Mouse (Mus musculus): ENCODE measurements around the gene Psma6. TPM values are rescaled to one million over a fixed set of nuclear protein-coding genes. Genes with fewer than 3 reads are reported as not detected.
"Not testable (repeated sequence)": the region's sequence is repeated elsewhere in the genome, so short reads cannot be mapped to it uniquely, and the experiment has no call there.

Psma6 gene
- polyA plus RNA-seq (2012; rRNA removed), result 448 and 538 TPM in 2 replicates

GRCm38 (mm10) chr12:55384023-55384749, at the start of gene Psma6:
Gene Psma6 (plus strand): TSS chr12:55384222.
- Histone ChIP-seq H3K36me3 (ENCODE audit: control insufficient read depth, insufficient read depth, low read length) (no peaks in the 10 kb centered on the region), H3K4me1 (ENCODE audit: control insufficient read depth, insufficient read depth, low read length) (peaks cover 26% of the 10 kb centered on the region), H3K27me3 (ENCODE audit: control insufficient read depth, insufficient read depth, low read length) (no peaks in the 10 kb centered on the region), H3K4me3 (ENCODE audit: control insufficient read depth, low read depth, low read length) (peak within 1 kb of the TSS; percentile 84), H3K27ac (ENCODE audit: control insufficient read depth, insufficient read depth, low read depth, low read length) (no peak within 1 kb of the TSS)
- TF ChIP-seq POLR2A (IDR thresholded peaks at IDR 0.05; ENCODE audit: control insufficient read depth, low read depth, low read length), result peak; percentile 58; the same call in 1 of the 2 replicates
- TF ChIP-seq CTCF (IDR thresholded peaks at IDR 0.05; ENCODE audit: control insufficient read depth, insufficient read depth, insufficient replicate concordance, low read depth, low read length), result no peak

- H3K27me3 ChIP-seq (ENCODE audit: control insufficient read depth, insufficient read depth, low read length); H3K36me3 ChIP-seq (ENCODE audit: control insufficient read depth, insufficient read depth, low read length); H3K27ac ChIP-seq (ENCODE audit: control insufficient read depth, insufficient read depth, low read depth, low read length); H3K4me3 ChIP-seq (ENCODE audit: control insufficient read depth, low read depth, low read length); H3K4me1 ChIP-seq (ENCODE audit: control insufficient read depth, insufficient read depth, low read length): not testable (repeated sequence)
Measured at GRCm38 (mm10) chr12:55338490-55338889, 45.5 kb upstream of the Psma6 start.

- not testable (repeated sequence) for H3K4me1 ChIP-seq (ENCODE audit: control insufficient read depth, insufficient read depth, low read length); H3K4me3 ChIP-seq (ENCODE audit: control insufficient read depth, low read depth, low read length); H3K36me3 ChIP-seq (ENCODE audit: control insufficient read depth, insufficient read depth, low read length); H3K27ac ChIP-seq (ENCODE audit: control insufficient read depth, insufficient read depth, low read depth, low read length); H3K27me3 ChIP-seq (ENCODE audit: control insufficient read depth, insufficient read depth, low read length)
Measured at GRCm38 (mm10) chr12:55343045-55343444, 41.0 kb upstream of the Psma6 start.

GRCm38 (mm10) chr12:55343998-55344397, 40.0 kb upstream of the Psma6 start:
- no peak overlapping the region for H3K4me3 ChIP-seq (ENCODE audit: control insufficient read depth, low read depth, low read length)
- no peaks in the 10 kb centered on the region for H3K4me1 ChIP-seq (ENCODE audit: control insufficient read depth, insufficient read depth, low read length)
- TF ChIP-seq CTCF (IDR thresholded peaks at IDR 0.05; ENCODE audit: control insufficient read depth, insufficient read depth, insufficient replicate concordance, low read depth, low read length), result no peak
- no peak for TF ChIP-seq POLR2A (IDR thresholded peaks at IDR 0.05; ENCODE audit: control insufficient read depth, low read depth, low read length)
- no peaks in the 10 kb centered on the region for H3K27me3 ChIP-seq (ENCODE audit: control insufficient read depth, insufficient read depth, low read length)
- H3K27ac ChIP-seq (ENCODE audit: control insufficient read depth, insufficient read depth, low read depth, low read length), result no peak overlapping the region
- no peaks in the 10 kb centered on the region for H3K36me3 ChIP-seq (ENCODE audit: control insufficient read depth, insufficient read depth, low read length)

GRCm38 (mm10) chr12:55344583-55344982, 39.4 kb upstream of the Psma6 start:
- Histone ChIP-seq H3K27me3 (ENCODE audit: control insufficient read depth, insufficient read depth, low read length) (no peaks in the 10 kb centered on the region), H3K27ac (ENCODE audit: control insufficient read depth, insufficient read depth, low read depth, low read length) (no peak overlapping the region), H3K36me3 (ENCODE audit: control insufficient read depth, insufficient read depth, low read length) (no peaks in the 10 kb centered on the region), H3K4me1 (ENCODE audit: control insufficient read depth, insufficient read depth, low read length) (no peaks in the 10 kb centered on the region), H3K4me3 (ENCODE audit: control insufficient read depth, low read depth, low read length) (no peak overlapping the region)
- no peak for TF ChIP-seq POLR2A (IDR thresholded peaks at IDR 0.05; ENCODE audit: control insufficient read depth, low read depth, low read length)
- no peak for TF ChIP-seq CTCF (IDR thresholded peaks at IDR 0.05; ENCODE audit: control insufficient read depth, insufficient read depth, insufficient replicate concordance, low read depth, low read length)

- TF ChIP-seq POLR2A (IDR thresholded peaks at IDR 0.05; ENCODE audit: control insufficient read depth, low read depth, low read length) (no peak), CTCF (IDR thresholded peaks at IDR 0.05; ENCODE audit: control insufficient read depth, insufficient read depth, insufficient replicate concordance, low read depth, low read length) (no peak)
- no peak overlapping the region for H3K27ac ChIP-seq (ENCODE audit: control insufficient read depth, insufficient read depth, low read depth, low read length)
- H3K4me3 ChIP-seq (ENCODE audit: control insufficient read depth, low read depth, low read length), result no peak overlapping the region
- no peaks in the 10 kb centered on the region for H3K36me3 ChIP-seq (ENCODE audit: control insufficient read depth, insufficient read depth, low read length)
- H3K4me1 ChIP-seq (ENCODE audit: control insufficient read depth, insufficient read depth, low read length), result peaks cover 3% of the 10 kb centered on the region; the same call in 1 of the 2 replicates
- no peaks in the 10 kb centered on the region for H3K27me3 ChIP-seq (ENCODE audit: control insufficient read depth, insufficient read depth, low read length)
Measured at GRCm38 (mm10) chr12:55353423-55353822, 30.6 kb upstream of the Psma6 start.

GRCm38 (mm10) chr12:55354904-55355303, 29.1 kb upstream of the Psma6 start:
- Histone ChIP-seq H3K4me3 (ENCODE audit: control insufficient read depth, low read depth, low read length) (no peak overlapping the region), H3K36me3 (ENCODE audit: control insufficient read depth, insufficient read depth, low read length) (no peaks in the 10 kb centered on the region), H3K27me3 (ENCODE audit: control insufficient read depth, insufficient read depth, low read length) (no peaks in the 10 kb centered on the region), H3K27ac (ENCODE audit: control insufficient read depth, insufficient read depth, low read depth, low read length) (no peak overlapping the region), H3K4me1 (ENCODE audit: control insufficient read depth, insufficient read depth, low read length) (peaks cover 3% of the 10 kb centered on the region; the same call in 1 of the 2 replicates)
- TF ChIP-seq POLR2A (IDR thresholded peaks at IDR 0.05; ENCODE audit: control insufficient read depth, low read depth, low read length) (no peak), CTCF (IDR thresholded peaks at IDR 0.05; ENCODE audit: control insufficient read depth, insufficient read depth, insufficient replicate concordance, low read depth, low read length) (no peak)

- Histone ChIP-seq H3K4me1 (ENCODE audit: control insufficient read depth, insufficient read depth, low read length) (peaks cover 3% of the 10 kb centered on the region; the same call in 1 of the 2 replicates), H3K27me3 (ENCODE audit: control insufficient read depth, insufficient read depth, low read length) (no peaks in the 10 kb centered on the region), H3K27ac (ENCODE audit: control insufficient read depth, insufficient read depth, low read depth, low read length) (no peak overlapping the region), H3K36me3 (ENCODE audit: control insufficient read depth, insufficient read depth, low read length) (no peaks in the 10 kb centered on the region), H3K4me3 (ENCODE audit: control insufficient read depth, low read depth, low read length) (no peak overlapping the region)
- no peak for TF ChIP-seq CTCF (IDR thresholded peaks at IDR 0.05; ENCODE audit: control insufficient read depth, insufficient read depth, insufficient replicate concordance, low read depth, low read length)
- no peak for TF ChIP-seq POLR2A (IDR thresholded peaks at IDR 0.05; ENCODE audit: control insufficient read depth, low read depth, low read length)
Measured at GRCm38 (mm10) chr12:55357303-55357702, 26.7 kb upstream of the Psma6 start.

Data from testis, adult 2 months (tissue).